Mouse (Mus musculus) gonadal fat pad, adult 2 months (tissue): ENCODE results near the gene Pcolce. TPM values are rescaled to one million over a fixed set of nuclear protein-coding genes. Genes with fewer than 3 reads are reported as not detected.

ENCODE experiments used
- DNase-seq: peaks from one replicate; pipeline ENCODE4 v3.0.0-alpha.2; 2012; ENCODE audit warnings: low read depth
- polyA plus RNA-seq: library from polyadenylated mRNA; depleted of rRNA; stranded (reverse); fragments of >200 nt; gene quantifications from 2 replicates; pipeline ENCODE4 v1.2.3, GENCODE M21; 2012; rRNA removed

Pcolce gene
- polyA plus RNA-seq, 1 experiment, result 97.0 TPM

DNA sequence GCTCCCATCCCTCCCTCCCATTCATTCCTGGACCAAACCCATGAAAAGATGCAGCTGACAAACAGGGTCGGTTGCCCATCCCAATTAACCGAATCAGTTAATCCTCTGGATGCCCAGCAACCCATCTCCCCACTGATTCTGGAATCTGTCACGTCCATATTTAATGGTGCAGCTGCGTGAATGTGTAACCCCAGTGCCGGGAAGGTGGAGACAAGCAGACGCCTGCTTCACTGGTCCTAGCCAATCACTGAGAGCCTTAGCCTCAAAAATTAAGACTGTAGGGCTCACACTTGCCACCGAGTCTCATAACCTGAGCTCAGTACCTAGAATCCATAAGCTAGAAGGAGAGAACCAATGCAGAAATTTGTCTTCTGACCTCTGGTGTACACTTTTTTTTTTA lies 17.7 kb downstream of the Pcolce start:
- no peak for DNase-seq

DNA sequence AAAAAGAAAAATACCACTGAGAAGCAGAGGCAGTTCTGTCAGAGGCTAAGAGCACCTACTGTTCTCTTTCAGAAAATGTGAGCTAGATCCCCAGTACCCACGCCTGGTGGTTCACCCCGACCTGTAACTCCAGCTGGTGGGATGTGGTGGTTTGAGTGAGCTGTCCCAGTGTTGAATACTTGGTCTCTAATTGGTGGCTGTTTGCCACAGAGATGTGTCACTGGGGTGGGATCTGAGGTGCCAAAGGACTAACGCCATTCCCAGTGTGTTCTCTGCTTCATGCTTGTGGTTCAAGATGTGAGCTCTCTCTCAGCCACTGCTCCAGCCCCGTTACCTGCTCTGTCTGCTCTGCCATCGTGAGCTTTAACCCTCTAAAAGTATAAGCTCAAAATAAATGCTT lies 23.1 kb downstream of the Pcolce start:
- DNase-seq, result no peak

DNA sequence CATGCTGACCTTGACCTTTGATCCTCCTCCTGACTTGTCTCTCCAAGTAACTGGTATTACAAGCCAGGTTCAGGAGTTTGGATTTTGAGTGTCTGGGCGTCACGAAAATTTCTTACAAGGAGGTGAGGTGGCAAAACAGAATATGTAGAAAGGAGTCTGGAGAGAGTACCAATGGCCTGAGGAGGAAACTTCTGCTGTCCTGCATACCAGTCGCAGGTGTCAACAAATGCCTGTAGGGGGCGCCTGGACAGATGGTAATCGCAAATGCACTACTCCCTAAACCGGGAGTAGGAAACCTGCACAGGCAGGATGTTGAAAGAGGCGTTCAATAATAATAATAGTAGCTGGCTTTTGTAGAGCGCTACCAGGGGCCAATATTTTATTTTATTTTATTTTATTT lies 28.6 kb downstream of the Pcolce start:
- no peak for DNase-seq

DNA sequence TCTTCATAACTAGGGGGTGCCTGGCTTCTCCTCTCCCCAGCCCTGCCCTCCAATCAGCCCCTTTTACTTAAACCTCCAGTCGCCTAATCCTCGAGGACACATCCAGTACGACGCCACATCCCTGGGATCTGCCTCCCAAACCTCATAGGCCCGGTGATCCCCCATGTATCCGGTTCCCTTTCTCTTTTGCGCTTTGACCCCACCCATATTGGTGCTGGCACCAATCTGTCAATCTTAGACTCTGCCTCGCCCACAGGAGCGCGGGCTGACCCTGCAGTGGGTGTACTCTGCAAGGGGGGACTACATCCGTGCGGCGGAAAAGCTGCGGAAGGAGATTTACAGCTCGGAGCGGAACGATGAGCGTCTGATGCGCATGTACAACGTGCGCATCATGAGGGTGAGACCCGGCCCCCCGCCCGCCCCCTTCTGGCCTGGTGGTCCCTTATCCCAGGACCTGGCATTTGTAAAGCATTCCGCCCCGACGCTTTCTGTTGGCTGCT lies 29.9 kb downstream of the Pcolce start:
- DNase-seq, result no peak

DNA sequence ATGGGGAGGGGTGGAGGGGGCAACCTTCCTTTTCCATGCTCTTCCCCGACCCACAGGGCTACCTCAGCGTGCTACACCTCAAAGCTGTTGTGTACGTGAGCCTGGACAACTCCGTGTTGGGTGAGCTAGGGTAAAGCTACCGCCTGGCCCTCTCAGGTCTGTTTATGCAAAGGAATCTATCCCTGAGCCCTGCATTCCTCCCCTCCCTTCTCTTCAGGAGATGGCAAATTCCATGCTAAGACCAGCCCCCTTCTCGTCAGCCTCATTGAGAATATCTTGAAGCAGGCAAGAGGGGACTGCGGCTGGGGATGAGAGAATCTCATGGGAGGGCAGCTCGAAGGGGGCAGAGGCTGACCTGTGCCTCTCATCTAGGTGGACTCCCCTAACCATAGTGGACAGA lies 30.9 kb downstream of the Pcolce start:
- no peak for DNase-seq

DNA sequence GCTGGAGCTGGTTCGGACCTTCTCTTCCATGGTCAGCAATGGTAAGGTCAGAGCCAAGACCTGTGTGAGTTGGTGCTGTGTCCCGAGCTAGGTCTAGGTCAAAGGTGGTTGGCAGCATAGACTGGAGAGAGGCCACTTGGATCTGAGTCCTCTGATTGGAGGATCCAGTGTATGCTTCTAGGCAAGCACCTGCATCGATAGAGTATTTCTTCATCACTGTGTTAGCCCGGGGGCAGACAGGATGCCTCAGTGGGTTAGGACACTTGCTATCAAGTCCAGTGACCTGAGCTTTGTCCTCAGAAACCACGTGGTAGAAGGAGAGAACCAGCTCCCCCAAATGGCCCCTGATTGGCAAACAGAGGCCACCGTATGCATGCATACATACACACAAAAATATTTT lies 33.3 kb downstream of the Pcolce start:
- DNase-seq, result no peak

DNA sequence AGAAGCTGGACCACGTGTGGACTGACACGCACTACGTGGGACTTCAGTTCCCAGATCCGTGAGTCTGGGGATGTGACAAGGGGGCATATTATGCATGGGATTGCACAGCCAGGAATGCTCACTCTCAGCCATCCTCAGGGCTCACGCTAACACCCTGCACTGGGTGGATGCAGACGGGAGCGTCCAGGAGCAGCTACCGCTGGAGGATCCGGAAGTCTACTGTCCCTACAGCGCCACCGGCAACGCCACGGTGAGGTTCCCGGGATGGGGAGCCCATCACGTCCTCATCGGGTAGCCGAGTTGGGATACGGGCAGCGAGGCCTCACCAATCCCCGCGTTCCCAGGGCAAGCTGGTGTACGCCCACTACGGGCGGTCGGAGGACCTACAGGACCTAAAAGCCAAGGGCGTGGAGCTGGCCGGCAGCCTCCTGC lies 39.1 kb downstream of the Pcolce start:
- no peak for DNase-seq

DNA sequence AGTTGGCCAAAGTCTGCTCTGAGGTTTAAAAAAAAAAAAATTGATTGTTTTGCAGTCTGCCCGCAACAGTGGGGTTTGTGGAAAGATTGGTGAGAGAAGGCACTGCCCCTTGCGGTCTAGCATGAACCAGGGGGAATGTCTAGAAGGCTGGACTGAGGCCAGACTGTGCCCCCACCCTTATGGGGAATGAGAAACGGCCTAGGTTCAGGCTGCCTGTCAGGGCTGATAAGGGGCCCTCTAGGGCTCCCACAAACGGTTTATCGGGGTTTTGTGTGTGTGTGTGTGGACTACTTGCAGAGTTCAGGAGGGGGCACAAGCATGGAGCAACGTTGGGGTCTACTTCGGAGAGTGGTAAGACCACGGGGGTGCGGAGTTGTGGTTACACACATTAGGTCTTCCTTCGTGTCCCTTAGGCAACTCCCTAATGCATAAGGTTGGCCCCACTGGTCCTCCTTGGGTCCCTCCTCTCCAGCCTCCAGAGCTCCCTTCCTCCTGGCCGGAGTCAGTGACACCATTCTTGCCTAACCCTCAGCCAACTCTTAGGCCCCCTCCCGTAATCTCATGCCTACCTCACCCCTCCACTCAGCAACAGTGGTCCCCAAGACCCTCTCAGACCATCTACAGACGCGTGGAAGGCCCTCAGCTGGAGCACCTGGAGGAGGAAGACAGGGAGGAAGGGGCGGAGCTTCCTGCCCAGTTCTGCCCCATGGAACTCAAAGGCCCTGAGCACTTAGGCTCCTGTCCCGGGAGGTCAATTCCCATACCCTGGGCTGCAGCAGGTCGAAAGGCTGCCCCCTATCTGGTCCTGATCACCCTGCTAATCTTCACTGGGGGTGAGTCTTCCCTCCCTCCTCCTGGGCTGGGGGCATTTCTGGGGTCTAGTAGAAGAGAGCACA lies 42.6 kb downstream of the Pcolce start:
- DNase-seq, result no peak

DNA sequence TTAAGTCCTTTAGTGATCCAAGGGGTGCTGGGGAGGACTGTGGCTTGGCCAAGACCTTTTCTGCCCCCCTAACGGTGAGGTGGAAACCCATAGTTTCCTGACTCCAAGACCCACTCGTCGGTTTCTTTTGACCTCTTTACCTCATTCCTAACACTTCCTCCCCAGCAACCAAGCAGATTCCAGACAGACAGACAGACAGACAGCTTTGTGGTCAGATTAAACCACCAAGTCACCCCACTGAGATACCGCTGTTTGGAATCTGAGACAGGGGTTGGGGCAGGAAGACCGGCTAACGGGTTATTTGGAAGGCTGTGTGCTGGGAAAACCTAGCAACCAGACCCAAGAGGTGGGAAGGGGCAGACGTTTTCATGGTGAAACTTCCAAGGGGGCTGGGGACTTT lies 43.4 kb downstream of the Pcolce start:
- no peak for DNase-seq

DNA sequence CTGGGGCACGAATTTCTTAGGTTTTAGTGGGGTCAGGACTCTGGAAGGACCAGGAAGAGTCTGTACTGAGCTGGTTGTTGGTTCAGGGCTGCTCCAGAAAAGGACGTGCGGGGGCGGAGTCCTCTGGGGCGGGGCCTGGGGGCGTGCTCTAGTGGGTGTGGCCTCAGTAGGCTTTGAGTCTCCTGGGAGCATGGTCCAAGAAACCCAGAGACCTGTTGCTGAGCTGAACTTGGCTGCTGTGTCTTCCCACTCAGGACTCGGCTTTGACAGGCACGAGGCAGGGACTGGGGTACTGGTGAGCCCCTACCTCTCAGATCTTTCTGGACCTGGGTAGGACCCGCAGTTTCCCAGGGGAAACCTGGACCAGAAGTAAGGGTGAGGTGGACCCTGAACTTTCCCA lies 43.9 kb downstream of the Pcolce start, which contains the start of gene Tfr2:
TSS of gene Tfr2 (plus strand) at position 176 of the 400 bp plus-strand sequence.
- no peak for DNase-seq

DNA sequence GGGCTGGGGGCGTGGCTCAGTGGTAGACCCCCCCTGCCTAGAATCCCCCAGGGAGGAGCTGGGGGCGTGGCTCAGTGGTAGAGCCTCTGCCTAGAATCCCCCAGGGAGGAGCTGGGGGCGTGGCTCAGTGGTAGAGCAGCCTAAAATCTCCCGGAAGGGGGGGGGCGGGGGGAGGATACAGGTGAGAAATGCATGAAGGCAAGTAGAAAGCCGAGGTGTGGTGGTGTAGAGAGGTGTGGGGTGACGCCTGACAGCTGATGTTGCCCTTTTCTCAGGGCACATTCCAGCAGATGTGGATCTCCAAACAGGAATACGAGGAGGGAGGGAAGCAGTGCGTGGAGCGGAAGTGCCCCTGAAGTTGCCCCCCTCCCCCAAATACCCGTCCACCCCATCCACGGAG lies 44.6 kb downstream of the Pcolce start:
- no peak for DNase-seq

DNA sequence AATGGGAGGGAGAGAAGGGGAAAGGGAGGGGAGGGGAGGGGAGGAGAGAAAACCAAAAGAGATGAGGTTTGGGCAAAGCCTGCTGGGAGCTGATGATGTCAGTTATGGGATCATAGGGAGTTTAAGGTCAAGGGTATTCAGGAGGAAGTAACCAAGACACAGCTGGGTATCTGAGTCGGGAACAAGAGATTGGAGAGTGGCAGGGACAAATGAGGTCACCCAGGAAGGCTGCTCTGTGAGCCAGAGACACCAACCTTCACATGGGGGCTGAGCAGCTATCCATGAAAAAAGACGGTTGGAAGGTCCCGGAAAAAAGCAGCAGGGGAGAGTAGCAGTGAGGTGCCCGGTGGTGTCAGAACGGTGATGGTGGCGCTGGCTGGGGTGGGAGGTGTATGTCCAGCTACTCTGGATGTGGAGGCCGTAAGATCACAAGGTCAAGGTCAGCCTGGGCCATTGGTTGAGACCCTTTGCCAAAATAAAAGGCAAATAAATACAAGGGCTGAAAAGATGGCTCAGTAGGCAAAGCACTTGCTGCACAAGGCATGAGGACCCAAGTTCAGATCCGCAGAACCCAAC lies 45.3 kb downstream of the Pcolce start:
- no peak for DNase-seq

DNA sequence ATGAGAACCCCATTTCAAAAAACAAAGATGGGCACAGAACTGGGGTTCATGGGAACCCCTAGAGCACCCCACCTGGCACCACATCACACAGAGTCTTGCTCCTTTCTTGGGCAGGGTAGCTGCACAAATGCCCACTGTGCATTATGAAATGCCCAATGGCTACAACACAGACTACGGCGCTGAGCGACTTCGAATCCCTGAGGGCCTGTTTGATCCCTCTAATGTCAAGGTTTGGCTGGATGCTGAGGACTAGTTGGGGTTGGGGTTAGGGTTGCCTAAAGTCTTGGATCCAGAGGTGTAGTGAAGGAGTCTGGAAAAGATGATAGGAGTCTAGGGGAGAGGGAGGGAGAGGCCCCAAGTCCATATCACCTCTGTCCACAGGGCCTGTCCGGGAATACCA lies 47.2 kb downstream of the Pcolce start:
- DNase-seq, result no peak

DNA sequence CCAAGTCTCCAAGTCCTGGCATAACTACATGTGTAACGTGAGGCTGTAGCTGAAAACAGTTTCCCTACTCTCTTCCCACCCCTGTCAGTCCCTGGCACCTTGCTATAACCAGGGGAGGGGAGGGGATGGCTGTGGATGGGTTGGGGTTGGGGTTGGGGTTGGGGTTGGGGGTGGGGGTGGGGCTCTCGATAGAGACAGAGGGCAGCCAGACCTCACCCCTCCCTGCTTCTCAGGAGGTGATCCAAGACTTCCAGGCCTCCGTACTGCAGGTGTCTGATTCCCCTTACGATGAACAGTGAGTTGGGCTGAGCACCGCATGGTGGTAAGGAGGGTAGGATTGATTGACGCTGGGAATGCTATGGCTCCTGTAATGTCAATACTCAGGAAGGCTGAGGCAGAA lies 47.8 kb downstream of the Pcolce start:
- DNase-seq, result no peak

DNA sequence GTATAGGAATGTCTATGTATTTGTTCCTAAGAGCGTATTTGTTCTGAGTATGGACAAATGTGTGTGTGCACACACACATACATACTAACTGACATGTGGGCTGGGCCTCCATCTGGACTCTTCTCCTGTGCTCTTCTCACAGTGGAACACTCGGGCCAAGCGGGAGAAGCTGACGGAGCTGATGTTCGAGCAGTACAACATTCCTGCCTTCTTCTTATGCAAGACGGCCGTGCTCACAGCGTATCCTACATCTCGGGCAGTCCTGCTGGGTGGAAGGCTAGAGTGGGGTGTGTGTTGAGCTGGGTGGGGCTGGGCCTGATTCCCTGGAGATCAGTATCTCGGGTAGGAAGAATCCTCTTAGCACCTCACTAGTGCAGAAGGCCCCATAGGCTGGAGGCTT lies 50.6 kb downstream of the Pcolce start:
- DNase-seq, result no peak

DNA sequence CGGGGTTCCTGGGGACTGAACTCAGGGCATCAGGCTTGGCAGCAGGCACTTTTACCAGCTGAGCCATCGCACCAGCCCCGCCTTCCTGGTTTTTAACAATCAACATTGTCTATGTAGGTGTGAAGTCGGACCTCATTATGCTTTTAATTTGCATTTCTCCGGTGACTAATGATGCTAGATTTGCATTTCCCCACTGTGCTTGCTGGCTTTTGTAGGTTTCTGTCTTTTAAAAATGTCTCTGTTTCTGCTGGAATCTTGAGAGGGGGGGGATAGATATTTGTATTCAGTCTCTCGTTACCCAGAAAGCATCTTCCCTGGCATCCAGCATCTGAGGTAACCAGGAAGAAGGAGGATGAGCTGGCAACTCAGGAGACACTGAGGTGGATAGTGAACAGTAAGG lies 52.0 kb downstream of the Pcolce start:
- no peak for DNase-seq

Other genes with a start within 250 kb of the Pcolce start
- 0.20 TPM in 2 replicates for gene Zan, start 136.7 kb downstream of the Pcolce start, polyA plus RNA-seq
- 40.5 and 48.9 TPM in 2 replicates for gene Pop7, start 111.3 kb downstream of the Pcolce start, polyA plus RNA-seq
- gene Gigyf1, start 95.2 kb downstream of the Pcolce start, polyA plus RNA-seq, result 21.5 and 26.9 TPM in 2 replicates
- gene Epo, start 80.5 kb downstream of the Pcolce start, polyA plus RNA-seq, result not detected in 2 replicates
- gene Gnb2, start 80.3 kb downstream of the Pcolce start, polyA plus RNA-seq, result 740 and 760 TPM in 2 replicates
- gene Actl6b, start 60.3 kb downstream of the Pcolce start, polyA plus RNA-seq, result 0.35 TPM in 1 of 2 replicates, not detected in the other
- 1.1 and 1.3 TPM in 2 replicates for gene Tfr2, start 43.9 kb downstream of the Pcolce start, polyA plus RNA-seq
- gene Mospd3, start 12.7 kb downstream of the Pcolce start, polyA plus RNA-seq, result 55.1 and 72.1 TPM in 2 replicates
- gene Fbxo24, start 15.2 kb upstream of the Pcolce start, polyA plus RNA-seq, result 0.63 and 1.1 TPM in 2 replicates
- 39.7 and 53.8 TPM in 2 replicates for gene Lrch4, start 15.3 kb upstream of the Pcolce start, polyA plus RNA-seq
- 21.1 and 26.1 TPM in 2 replicates for gene Gm20605, start 15.4 kb upstream of the Pcolce start, polyA plus RNA-seq
- 55.8 and 60.8 TPM in 2 replicates for gene Sap25, start 27.6 kb upstream of the Pcolce start, polyA plus RNA-seq
- 19.8 and 25.6 TPM in 2 replicates for gene Irs3, start 31.9 kb upstream of the Pcolce start, polyA plus RNA-seq
- gene Agfg2, start 70.9 kb upstream of the Pcolce start, polyA plus RNA-seq, result 42.2 and 46.9 TPM in 2 replicates
- 3.9 and 4.1 TPM in 2 replicates for gene Nyap1, start 127.8 kb upstream of the Pcolce start, polyA plus RNA-seq
- gene Tsc22d4, start 131.9 kb upstream of the Pcolce start, polyA plus RNA-seq, result 138 and 226 TPM in 2 replicates
- gene Ppp1r35, start 165.1 kb upstream of the Pcolce start, polyA plus RNA-seq, result 18.9 and 20.8 TPM in 2 replicates
- 41.5 and 45.5 TPM in 2 replicates for gene Mepce, start 173.9 kb upstream of the Pcolce start, polyA plus RNA-seq
- gene Zcwpw1, start 174.0 kb upstream of the Pcolce start, polyA plus RNA-seq, result 2.0 and 3.1 TPM in 2 replicates
- gene Pilra, start 222.5 kb upstream of the Pcolce start, polyA plus RNA-seq, result 5.4 and 7.4 TPM in 2 replicates
- gene Pilrb1, start 244.3 kb upstream of the Pcolce start, polyA plus RNA-seq, result 3.2 and 3.5 TPM in 2 replicates